Mouse (Mus musculus): ENCODE measurements at regions not wholly inside any gene's neighbourhood (a gene's known extent, or its start where the extent isn't known, plus 50 kb on each side); places are given as distances from the start of the nearest gene placed in this dataset.
A peak's percentile ranks its signal among the peaks of the same experiment; 100 is the strongest.

- H3K4me3 ChIP-seq (ENCODE audit: insufficient read depth, low read length): no peak overlapping the region
- no peak overlapping the region for H3K27ac ChIP-seq (ENCODE audit: insufficient read depth, low read length)
- no peaks in the 10 kb centered on the region for H3K4me1 ChIP-seq (ENCODE audit: control insufficient read depth, insufficient read depth, low read length)
- no peak for TF ChIP-seq CTCF (IDR thresholded peaks at IDR 0.05; ENCODE audit: extremely low read depth, insufficient read depth, low read length)
- no peak for TF ChIP-seq POLR2A (IDR thresholded peaks at IDR 0.05; ENCODE audit: extremely low read depth, insufficient read depth, low read length)
Measured at GRCm38 (mm10) chr7:95840476-95840875, 330.6 kb upstream of the Tenm4 start.

GRCm38 (mm10) chr7:95849874-95850273, 321.2 kb upstream of the Tenm4 start:
- Histone ChIP-seq H3K4me3 (ENCODE audit: insufficient read depth, low read length) (no peak overlapping the region), H3K27ac (ENCODE audit: insufficient read depth, low read length) (no peak overlapping the region), H3K4me1 (ENCODE audit: control insufficient read depth, insufficient read depth, low read length) (0 out of 2 replicates have a peak, but pooled peaks cover 2% of the 10 kb centered on the region)
- TF ChIP-seq CTCF (IDR thresholded peaks at IDR 0.05; ENCODE audit: extremely low read depth, insufficient read depth, low read length) (no peak), POLR2A (IDR thresholded peaks at IDR 0.05; ENCODE audit: extremely low read depth, insufficient read depth, low read length) (no peak)

- H3K4me1 ChIP-seq (ENCODE audit: control insufficient read depth, insufficient read depth, low read length): 0 out of 2 replicates have a peak, but pooled peaks cover 2% of the 10 kb centered on the region
- no peak overlapping the region for H3K4me3 ChIP-seq (ENCODE audit: insufficient read depth, low read length)
- H3K27ac ChIP-seq (ENCODE audit: insufficient read depth, low read length): no peak overlapping the region
- TF ChIP-seq POLR2A (IDR thresholded peaks at IDR 0.05; ENCODE audit: extremely low read depth, insufficient read depth, low read length): no peak
- no peak for TF ChIP-seq CTCF (IDR thresholded peaks at IDR 0.05; ENCODE audit: extremely low read depth, insufficient read depth, low read length)
Measured at GRCm38 (mm10) chr7:95852630-95853029, 318.4 kb upstream of the Tenm4 start.

GRCm38 (mm10) chr7:95853225-95853812, 317.7 kb upstream of the Tenm4 start:
- TF ChIP-seq CTCF (IDR thresholded peaks at IDR 0.05; ENCODE audit: extremely low read depth, insufficient read depth, low read length): no peak
- Histone ChIP-seq H3K4me1 (ENCODE audit: control insufficient read depth, insufficient read depth, low read length) (0 out of 2 replicates have a peak, but pooled peaks cover 2% of the 10 kb centered on the region), H3K27ac (ENCODE audit: insufficient read depth, low read length) (no peak overlapping the region), H3K4me3 (ENCODE audit: insufficient read depth, low read length) (no peak overlapping the region)

GRCm38 (mm10) chr7:95858247-95858646, 312.8 kb upstream of the Tenm4 start:
- H3K4me1 ChIP-seq (ENCODE audit: control insufficient read depth, insufficient read depth, low read length): 0 out of 2 replicates have a peak, but pooled peaks cover 2% of the 10 kb centered on the region
- TF ChIP-seq POLR2A (IDR thresholded peaks at IDR 0.05; ENCODE audit: extremely low read depth, insufficient read depth, low read length): no peak
- TF ChIP-seq CTCF (IDR thresholded peaks at IDR 0.05; ENCODE audit: extremely low read depth, insufficient read depth, low read length): peak; percentile 27; the same call in 1 of the 2 replicates
- no peak overlapping the region for H3K4me3 ChIP-seq (ENCODE audit: insufficient read depth, low read length)
- H3K27ac ChIP-seq (ENCODE audit: insufficient read depth, low read length): no peak overlapping the region

GRCm38 (mm10) chr7:95864233-95864632, 306.8 kb upstream of the Tenm4 start:
- no peaks in the 10 kb centered on the region for H3K4me1 ChIP-seq (ENCODE audit: control insufficient read depth, insufficient read depth, low read length)
- TF ChIP-seq POLR2A (IDR thresholded peaks at IDR 0.05; ENCODE audit: extremely low read depth, insufficient read depth, low read length) (no peak), CTCF (IDR thresholded peaks at IDR 0.05; ENCODE audit: extremely low read depth, insufficient read depth, low read length) (no peak)
- H3K4me3 ChIP-seq (ENCODE audit: insufficient read depth, low read length): no peak overlapping the region
- no peak overlapping the region for H3K27ac ChIP-seq (ENCODE audit: insufficient read depth, low read length)

GRCm38 (mm10) chr7:95865270-95865669, 305.8 kb upstream of the Tenm4 start:
- no peak overlapping the region for H3K27ac ChIP-seq (ENCODE audit: insufficient read depth, low read length)
- no peak overlapping the region for H3K4me3 ChIP-seq (ENCODE audit: insufficient read depth, low read length)
- H3K4me1 ChIP-seq (ENCODE audit: control insufficient read depth, insufficient read depth, low read length): no peaks in the 10 kb centered on the region
- TF ChIP-seq CTCF (IDR thresholded peaks at IDR 0.05; ENCODE audit: extremely low read depth, insufficient read depth, low read length) (no peak), POLR2A (IDR thresholded peaks at IDR 0.05; ENCODE audit: extremely low read depth, insufficient read depth, low read length) (no peak)

GRCm38 (mm10) chr7:95868753-95869152, 302.3 kb upstream of the Tenm4 start:
- Histone ChIP-seq H3K4me3 (ENCODE audit: insufficient read depth, low read length) (no peak overlapping the region), H3K27ac (ENCODE audit: insufficient read depth, low read length) (no peak overlapping the region), H3K4me1 (ENCODE audit: control insufficient read depth, insufficient read depth, low read length) (no peaks in the 10 kb centered on the region)
- TF ChIP-seq POLR2A (IDR thresholded peaks at IDR 0.05; ENCODE audit: extremely low read depth, insufficient read depth, low read length) (no peak), CTCF (IDR thresholded peaks at IDR 0.05; ENCODE audit: extremely low read depth, insufficient read depth, low read length) (no peak)

- Histone ChIP-seq H3K27ac (ENCODE audit: insufficient read depth, low read length) (no peak overlapping the region), H3K4me3 (ENCODE audit: insufficient read depth, low read length) (no peak overlapping the region), H3K4me1 (ENCODE audit: control insufficient read depth, insufficient read depth, low read length) (no peaks in the 10 kb centered on the region)
- TF ChIP-seq POLR2A (IDR thresholded peaks at IDR 0.05; ENCODE audit: extremely low read depth, insufficient read depth, low read length) (no peak), CTCF (IDR thresholded peaks at IDR 0.05; ENCODE audit: extremely low read depth, insufficient read depth, low read length) (no peak)
Measured at GRCm38 (mm10) chr7:95880576-95881267, 290.3 kb upstream of the Tenm4 start.

- Histone ChIP-seq H3K27ac (ENCODE audit: insufficient read depth, low read length) (no peak overlapping the region), H3K4me3 (ENCODE audit: insufficient read depth, low read length) (no peak overlapping the region), H3K4me1 (ENCODE audit: control insufficient read depth, insufficient read depth, low read length) (no peaks in the 10 kb centered on the region)
- TF ChIP-seq POLR2A (IDR thresholded peaks at IDR 0.05; ENCODE audit: extremely low read depth, insufficient read depth, low read length) (no peak), CTCF (IDR thresholded peaks at IDR 0.05; ENCODE audit: extremely low read depth, insufficient read depth, low read length) (no peak)
Measured at GRCm38 (mm10) chr7:95901524-95901923, 269.5 kb upstream of the Tenm4 start.
